Mouse (Mus musculus) liver, embryonic 14.5 days (tissue): ENCODE data around the gene Cyb5d2.

Experiments used
- CTCF ChIP-seq: IDR thresholded peaks from 2 replicates; pipeline ENCODE4 v1.5.1; 2016; ENCODE audit warnings: antibody characterized with exemption, low read depth, control low read depth
- EP300 ChIP-seq: IDR thresholded peaks from 2 replicates; pipeline ENCODE4 v1.6.1; 2016; ENCODE audit warnings: antibody characterized with exemption, low read depth

- TF ChIP-seq CTCF, result no peak
- TF ChIP-seq EP300, result no peak
Measured at GRCm38 (mm10) chr11:72782503-72782902, 13.4 kb downstream of the Cyb5d2 start.
